Mouse (Mus musculus) limb, embryonic 12.5 days (tissue): ENCODE results near the gene Ppp1r12b. TPM values are rescaled to one million over a fixed set of nuclear protein-coding genes. Genes with fewer than 3 reads are reported as not detected.
A peak's percentile ranks its signal among the peaks of the same experiment; 100 is the strongest.

ENCODE experiments used
- ATAC-seq: fragments of 200-750 bp; cut with Nextera tagmentation; 2 replicates; pipeline ENCODE4 v1.8.0; 2017; ENCODE audit warnings: low read depth, moderate TSS enrichment; ENCODE audit not compliant: insufficient number of reproducible peaks, insufficient read depth, low FRiP score, low TSS enrichment
- H3K27ac ChIP-seq: fragments of 300-500 bp; sonication (generic); 2 replicates; pipeline ENCODE4 v1.5.1; 2016; ENCODE audit warnings: mild to moderate bottlenecking, moderate library complexity
- H3K27me3 ChIP-seq: fragments of 300-500 bp; sonication (generic); 2 replicates; pipeline ENCODE4 v1.6.1; 2016; ENCODE audit warnings: mild to moderate bottlenecking, moderate library complexity
- H3K36me3 ChIP-seq: fragments of 300-500 bp; sonication (generic); 2 replicates; pipeline ENCODE4 v1.6.1; 2016; ENCODE audit warnings: mild to moderate bottlenecking, moderate library complexity
- H3K4me1 ChIP-seq: fragments of 300-500 bp; sonication (generic); replicated peaks from 2 replicates; pipeline ENCODE4 v1.6.1; 2016
- H3K4me2 ChIP-seq: fragments of 300-500 bp; sonication (generic); 2 replicates; pipeline ENCODE4 v1.6.1; 2016; ENCODE audit warnings: mild to moderate bottlenecking, moderate library complexity
- H3K4me3 ChIP-seq: fragments of 300-500 bp; sonication (generic); replicated peaks from 2 replicates; pipeline ENCODE4 v1.5.1; 2016; ENCODE audit warnings: mild to moderate bottlenecking
- H3K9ac ChIP-seq: fragments of 300-500 bp; sonication (generic); replicated peaks from 2 replicates; pipeline ENCODE4 v1.6.1; 2016; ENCODE audit warnings: mild to moderate bottlenecking, moderate library complexity
- H3K9me3 ChIP-seq: fragments of 300-500 bp; sonication (generic); 2 replicates; pipeline ENCODE4 v1.6.1; 2016; ENCODE audit warnings: mild to moderate bottlenecking, moderate library complexity
- WGBS: fragments of 180-500 bp; shearing (Covaris S2); methylation state at CpG from one replicate; pipeline ENCODE4 v1.1.7; 2016; 5-methylcytosine and 5-hydroxymethylcytosine counted together
- polyA plus RNA-seq: library from polyadenylated mRNA; unstranded; fragments of >200 nt; fragmentation: Nextera tagmentation; extraction: Ambion mirVana; gene quantifications from 2 replicates; pipeline ENCODE4 v1.2.1, GENCODE M21; 2016

Ppp1r12b gene
- polyA plus RNA-seq, 1 experiment from 2014 or later, result 7.7 TPM

DNA sequence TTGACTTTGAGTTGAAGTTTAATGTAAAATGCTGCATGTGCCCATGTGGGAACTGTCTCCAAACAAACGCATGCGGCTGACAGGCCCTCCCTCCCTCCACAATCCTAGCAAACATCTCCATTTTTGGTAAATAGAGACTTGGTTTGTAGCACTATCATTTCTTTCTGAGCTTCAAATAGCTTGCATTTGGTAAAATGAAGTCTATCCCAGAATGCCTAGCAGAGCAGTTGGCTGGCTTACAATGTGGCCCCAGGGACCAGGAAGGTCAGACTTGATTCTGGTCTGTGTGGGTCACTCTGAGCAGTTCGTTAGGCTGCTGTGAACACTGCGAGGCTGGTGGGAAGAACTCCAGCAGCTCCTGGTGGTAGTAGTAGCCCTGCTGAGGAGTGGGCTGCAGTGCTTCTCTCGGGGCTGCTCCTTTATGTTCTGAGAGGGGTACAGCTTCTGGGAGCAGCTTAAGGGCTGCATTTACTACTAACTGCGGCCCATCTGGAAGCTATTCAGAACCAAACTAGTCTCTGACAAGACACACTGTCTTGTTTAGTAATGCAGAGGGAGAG is 180.9 kb downstream of the Ppp1r12b start:
- Histone ChIP-seq H3K4me2 (no peak overlapping the region), H3K27ac (peak overlapping the region; percentile 80), H3K9me3 (no peaks in the 10 kb centered on the region), H3K4me1 (peaks cover 37% of the 10 kb centered on the region), H3K4me3 (no peak overlapping the region), H3K36me3 (peaks cover 19% of the 10 kb centered on the region), H3K9ac (no peak overlapping the region), H3K27me3 (no peaks in the 10 kb centered on the region)
- WGBS, result 31% methylated on average over 6 of the region's 6 CpGs
- ATAC-seq, result no peak

DNA sequence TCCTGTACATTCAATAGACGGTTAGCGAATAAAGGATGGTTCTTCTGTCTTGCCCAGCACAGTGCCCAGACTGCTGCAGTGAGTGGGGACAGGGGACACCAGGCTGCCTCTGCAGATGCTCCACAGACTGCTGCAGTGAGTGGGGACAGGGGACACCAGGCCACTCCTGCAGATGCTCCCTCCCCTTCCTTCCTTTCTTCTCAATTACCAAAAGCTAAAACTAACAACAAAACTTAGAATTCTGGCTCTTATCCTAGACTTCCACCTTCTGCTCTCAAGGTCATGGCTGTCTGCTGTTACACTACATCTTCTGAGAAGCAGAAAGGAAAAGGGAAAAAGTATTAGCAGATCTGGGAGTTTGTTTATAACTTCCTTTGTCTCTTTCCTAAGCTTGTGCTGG is 181.5 kb downstream of the Ppp1r12b start:
- H3K36me3 ChIP-seq, result peaks cover 19% of the 10 kb centered on the region
- H3K27me3 ChIP-seq, result no peaks in the 10 kb centered on the region
- no peak overlapping the region for H3K9ac ChIP-seq
- H3K4me1 ChIP-seq, result peaks cover 37% of the 10 kb centered on the region
- 0 out of 2 replicates have a peak overlapping the region, but pooled peaks have one; percentile 12 for H3K27ac ChIP-seq
- 96% methylated on average over 2 of the region's 2 CpGs for WGBS
- no peak for ATAC-seq
- no peak overlapping the region for H3K4me2 ChIP-seq
- H3K9me3 ChIP-seq, result no peaks in the 10 kb centered on the region
- no peak overlapping the region for H3K4me3 ChIP-seq

DNA sequence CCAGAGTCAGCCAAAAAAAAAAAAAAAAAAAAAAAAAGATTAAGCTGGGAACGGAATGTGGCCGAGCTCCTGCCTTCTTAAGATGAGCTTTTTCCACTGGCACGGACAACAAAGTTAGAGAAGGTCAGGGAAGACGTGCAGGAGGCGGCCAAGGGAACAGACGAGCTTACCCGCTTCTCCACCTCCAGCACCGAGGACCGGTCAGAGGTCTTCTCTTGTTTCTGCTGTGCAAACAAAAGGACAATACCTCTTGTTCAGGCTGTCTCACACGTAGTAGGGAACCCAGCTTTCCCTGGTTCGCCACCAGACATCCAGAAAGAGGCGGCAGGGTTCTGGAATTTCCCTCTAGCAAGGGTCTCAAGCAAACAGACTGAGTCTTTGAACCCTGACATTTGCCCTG is 182.5 kb downstream of the Ppp1r12b start:
- no peak overlapping the region for H3K9ac ChIP-seq
- H3K27ac ChIP-seq, result no peak overlapping the region
- no peak for ATAC-seq
- H3K27me3 ChIP-seq, result no peaks in the 10 kb centered on the region
- no peak overlapping the region for H3K4me2 ChIP-seq
- peaks cover 37% of the 10 kb centered on the region for H3K4me1 ChIP-seq
- H3K4me3 ChIP-seq, result no peak overlapping the region
- H3K36me3 ChIP-seq, result peaks cover 19% of the 10 kb centered on the region
- WGBS, result 80% methylated on average over 12 of the region's 12 CpGs
- no peaks in the 10 kb centered on the region for H3K9me3 ChIP-seq

DNA sequence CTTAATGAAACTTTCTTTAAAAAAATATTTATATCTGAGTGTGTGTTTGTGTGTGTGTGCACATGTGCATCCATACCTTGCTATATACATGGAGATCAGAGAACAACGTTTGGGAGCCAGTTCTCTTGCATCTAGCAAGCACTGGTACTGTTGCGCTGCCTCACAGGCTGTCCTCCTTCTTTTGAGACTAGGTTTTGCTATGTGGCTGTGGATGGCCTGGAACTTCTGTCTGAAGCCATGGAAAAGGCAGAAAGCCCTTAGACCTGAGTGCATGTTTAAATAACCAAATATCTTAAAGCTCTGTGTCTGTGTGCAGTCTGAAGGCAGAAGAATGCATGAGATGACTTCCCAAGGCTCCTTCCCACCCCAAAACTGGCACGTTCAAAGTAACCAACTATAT is 182.9 kb downstream of the Ppp1r12b start:
- Histone ChIP-seq H3K9ac (no peak overlapping the region), H3K36me3 (peaks cover 19% of the 10 kb centered on the region), H3K4me3 (no peak overlapping the region), H3K27ac (no peak overlapping the region), H3K4me1 (peaks cover 39% of the 10 kb centered on the region), H3K9me3 (no peaks in the 10 kb centered on the region), H3K4me2 (no peak overlapping the region), H3K27me3 (no peaks in the 10 kb centered on the region)
- WGBS, result 81% methylated on average over 3 of the region's 3 CpGs
- no peak for ATAC-seq

DNA sequence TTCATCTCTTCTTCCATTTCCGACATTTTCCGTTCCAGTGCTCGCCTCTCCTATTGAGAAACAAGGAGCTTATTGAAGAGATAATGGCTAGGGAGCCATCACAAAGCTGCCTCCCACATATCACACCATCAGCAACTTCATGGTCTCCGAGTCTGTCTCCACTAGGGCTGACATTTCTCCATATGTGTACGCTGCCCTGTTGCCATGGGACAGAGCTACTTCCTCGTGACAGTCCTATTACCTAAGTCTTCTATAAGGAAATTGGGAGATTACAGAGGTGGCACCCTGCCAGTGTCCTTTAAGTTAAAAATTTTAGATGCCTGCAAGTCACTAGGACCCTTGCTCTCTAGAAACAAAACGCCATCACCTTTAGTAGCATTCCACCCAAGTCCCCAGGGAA is 183.7 kb downstream of the Ppp1r12b start:
- no peak overlapping the region for H3K27ac ChIP-seq
- H3K9ac ChIP-seq, result no peak overlapping the region
- peaks cover 19% of the 10 kb centered on the region for H3K36me3 ChIP-seq
- H3K4me1 ChIP-seq, result peaks cover 42% of the 10 kb centered on the region
- H3K27me3 ChIP-seq, result no peaks in the 10 kb centered on the region
- H3K4me2 ChIP-seq, result no peak overlapping the region
- 93% methylated on average over 7 of the region's 7 CpGs for WGBS
- H3K9me3 ChIP-seq, result no peaks in the 10 kb centered on the region
- ATAC-seq, result no peak
- no peak overlapping the region for H3K4me3 ChIP-seq

DNA sequence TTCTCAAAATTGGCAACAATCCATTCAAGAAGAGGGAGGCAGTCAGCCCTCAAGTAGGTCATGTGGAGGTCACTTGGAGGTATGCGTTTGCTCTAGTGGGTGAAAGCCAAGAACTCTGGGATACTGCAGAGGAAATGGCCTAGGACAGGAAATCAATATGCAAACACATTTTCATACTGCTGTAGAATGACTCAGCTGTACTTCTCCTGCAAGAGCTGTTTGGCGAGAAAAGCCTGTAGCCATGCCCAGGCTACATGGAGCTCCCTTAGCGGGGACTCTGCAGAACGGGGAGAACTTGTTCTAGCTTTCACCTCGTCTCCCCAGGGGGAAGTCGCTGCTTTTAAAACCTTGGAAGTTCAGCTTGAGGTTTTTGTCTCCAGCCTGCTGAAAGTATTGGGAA is 184.4 kb downstream of the Ppp1r12b start:
- Histone ChIP-seq H3K9ac (no peak overlapping the region), H3K4me2 (no peak overlapping the region), H3K9me3 (no peaks in the 10 kb centered on the region), H3K4me1 (peaks cover 41% of the 10 kb centered on the region), H3K36me3 (peaks cover 18% of the 10 kb centered on the region), H3K27me3 (no peaks in the 10 kb centered on the region), H3K27ac (0 out of 2 replicates have a peak overlapping the region, but pooled peaks have one; percentile 7), H3K4me3 (no peak overlapping the region)
- WGBS, result 78% methylated on average over 6 of the region's 6 CpGs
- ATAC-seq, result no peak

DNA sequence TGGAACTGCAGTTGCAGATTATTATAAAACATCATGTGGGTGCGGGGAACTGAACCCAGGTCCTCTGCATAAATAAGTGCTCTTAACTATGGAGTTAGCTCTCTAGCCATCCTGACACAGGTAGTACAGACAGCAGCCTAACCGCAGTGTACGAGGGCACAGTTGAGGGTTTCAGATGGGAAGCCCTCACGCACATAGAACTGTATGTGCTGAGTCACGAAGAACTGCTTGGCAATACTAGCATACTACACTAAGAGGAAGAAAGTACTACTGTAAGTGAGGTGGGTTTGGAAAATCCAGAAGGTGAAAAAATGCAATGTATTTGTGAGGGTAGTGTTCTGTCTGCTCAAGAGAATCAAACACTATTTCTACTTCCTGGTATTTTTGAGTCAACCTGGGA is 185.4 kb downstream of the Ppp1r12b start:
- no peak overlapping the region for H3K9ac ChIP-seq
- no peaks in the 10 kb centered on the region for H3K27me3 ChIP-seq
- no peak overlapping the region for H3K4me2 ChIP-seq
- no peak for ATAC-seq
- peaks cover 30% of the 10 kb centered on the region for H3K4me1 ChIP-seq
- no peak overlapping the region for H3K27ac ChIP-seq
- WGBS, result 94% methylated on average over 5 of the region's 5 CpGs
- H3K9me3 ChIP-seq, result no peaks in the 10 kb centered on the region
- H3K36me3 ChIP-seq, result peaks cover 15% of the 10 kb centered on the region
- H3K4me3 ChIP-seq, result no peak overlapping the region

DNA sequence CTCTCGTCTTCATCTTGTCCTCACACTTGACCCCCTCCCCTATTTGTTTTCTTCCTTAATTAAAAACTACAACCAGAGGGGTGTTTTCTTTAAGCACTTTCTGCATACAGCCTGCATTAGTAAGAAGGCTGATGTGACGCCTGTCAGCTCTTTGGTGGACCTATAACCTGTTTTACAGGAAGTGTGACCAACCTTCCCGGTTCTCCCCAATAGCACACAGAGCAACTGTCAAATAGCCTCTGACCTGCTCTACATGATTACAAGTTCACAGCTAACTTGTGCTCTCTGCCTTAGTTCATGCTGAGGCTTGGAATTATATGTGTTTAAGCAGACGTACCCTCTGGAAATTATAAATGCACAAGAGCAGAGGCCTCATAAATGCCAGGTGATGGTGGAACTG is 189.3 kb downstream of the Ppp1r12b start:
- no peak overlapping the region for H3K4me3 ChIP-seq
- peaks cover 13% of the 10 kb centered on the region for H3K4me1 ChIP-seq
- no peak overlapping the region for H3K9ac ChIP-seq
- H3K4me2 ChIP-seq, result no peak overlapping the region
- WGBS, result 64% methylated on average over 4 of the region's 4 CpGs
- no peak overlapping the region for H3K27ac ChIP-seq
- no peaks in the 10 kb centered on the region for H3K27me3 ChIP-seq
- ATAC-seq, result no peak
- H3K36me3 ChIP-seq, result peaks cover 3% of the 10 kb centered on the region; the same call in 1 of the 2 replicates
- H3K9me3 ChIP-seq, result no peaks in the 10 kb centered on the region

DNA sequence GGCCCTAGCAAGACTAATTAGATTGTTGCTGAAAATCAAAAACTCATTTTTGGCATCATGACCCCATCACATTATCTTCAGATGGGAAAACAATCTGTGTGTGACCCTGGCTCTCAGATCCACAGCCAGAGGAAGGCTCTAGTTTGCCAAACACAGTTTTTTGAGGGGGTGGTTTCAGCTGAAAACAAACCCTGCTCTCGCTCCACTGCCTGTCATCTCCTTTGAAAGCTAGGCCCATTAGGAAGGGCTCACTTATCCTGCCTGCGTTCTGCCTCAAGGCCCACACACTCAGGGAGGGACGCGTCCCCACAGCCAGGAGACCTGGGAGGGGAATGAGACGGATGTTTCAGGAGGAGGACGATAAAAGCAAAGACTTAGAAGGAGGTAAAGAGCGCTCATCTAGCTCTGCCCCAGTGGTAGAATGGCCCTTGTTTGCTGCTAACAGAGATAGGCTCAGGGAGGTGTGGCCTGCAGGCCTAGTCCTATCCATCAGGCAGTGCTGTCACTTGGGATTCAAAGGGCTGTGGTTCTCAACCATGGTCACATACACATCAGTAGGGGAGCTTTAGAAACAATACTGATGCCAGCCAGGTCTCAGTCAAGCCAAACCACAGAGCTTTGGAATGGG is 190.8 kb downstream of the Ppp1r12b start:
- Histone ChIP-seq H3K9ac (no peak overlapping the region), H3K27ac (no peak overlapping the region), H3K4me3 (no peak overlapping the region), H3K36me3 (peaks cover 2% of the 10 kb centered on the region; the same call in 1 of the 2 replicates), H3K9me3 (no peaks in the 10 kb centered on the region), H3K27me3 (no peaks in the 10 kb centered on the region), H3K4me2 (no peak overlapping the region), H3K4me1 (peaks cover 10% of the 10 kb centered on the region)
- ATAC-seq, result no peak
- 55% methylated on average over 7 of the region's 7 CpGs for WGBS

DNA sequence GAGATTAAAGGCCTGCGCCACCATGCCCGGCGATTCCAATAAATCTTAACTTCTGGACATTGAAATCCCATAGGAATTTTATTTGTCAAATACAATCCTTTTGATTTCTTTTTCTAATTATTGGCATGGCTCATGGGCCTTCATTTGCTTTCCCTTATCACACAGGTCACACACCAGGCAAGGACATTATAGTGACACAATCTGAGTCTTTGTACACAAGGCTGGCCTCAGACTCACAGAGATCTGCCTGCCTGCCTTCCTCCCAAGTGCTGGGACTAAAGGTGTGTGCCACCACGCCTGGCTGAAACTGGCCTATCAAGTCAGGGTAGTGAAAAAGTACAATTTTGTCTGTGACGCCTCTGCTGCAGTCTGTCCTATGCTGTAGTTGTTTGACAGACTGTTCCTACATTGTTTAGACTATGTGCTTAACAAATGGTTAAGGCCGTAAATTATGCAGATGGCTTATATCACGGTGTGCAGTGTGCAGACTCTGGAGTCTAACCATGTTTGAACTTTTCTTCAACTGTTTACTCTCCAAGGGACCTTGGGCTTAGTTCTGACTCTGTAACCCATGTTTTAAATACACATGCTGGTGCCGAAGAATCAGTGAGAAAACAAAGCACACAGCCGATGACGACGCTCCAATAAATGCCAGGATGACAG is 191.8 kb downstream of the Ppp1r12b start:
- Histone ChIP-seq H3K9me3 (no peaks in the 10 kb centered on the region), H3K4me1 (peaks cover 10% of the 10 kb centered on the region), H3K27me3 (no peaks in the 10 kb centered on the region), H3K9ac (no peak overlapping the region), H3K27ac (no peak overlapping the region), H3K4me3 (no peak overlapping the region), H3K36me3 (peaks cover 9% of the 10 kb centered on the region; the same call in 1 of the 2 replicates), H3K4me2 (no peak overlapping the region)
- no peak for ATAC-seq
- 72% methylated on average over 11 of the region's 11 CpGs for WGBS

DNA sequence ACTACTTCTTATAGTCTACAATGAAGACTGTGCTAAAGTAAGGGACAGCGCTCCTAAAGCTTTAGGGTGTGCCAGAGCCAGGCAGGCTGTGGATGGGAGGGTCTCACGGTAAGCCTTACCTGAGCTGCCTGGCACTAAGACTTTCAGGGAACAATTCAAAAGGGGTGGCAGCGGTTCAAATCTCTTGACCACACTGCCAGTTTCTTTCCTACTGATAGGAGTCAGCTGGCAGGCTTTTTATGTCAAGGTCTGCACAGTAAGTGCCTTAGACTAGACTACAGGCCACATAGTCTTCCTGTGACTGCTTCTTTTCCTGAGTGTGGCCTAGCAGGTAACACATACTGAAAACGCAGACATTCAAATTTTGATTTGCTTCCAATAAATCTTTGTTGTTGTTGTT is 192.5 kb downstream of the Ppp1r12b start:
- H3K27ac ChIP-seq, result no peak overlapping the region
- H3K4me1 ChIP-seq, result peaks cover 10% of the 10 kb centered on the region
- no peak overlapping the region for H3K4me3 ChIP-seq
- no peaks in the 10 kb centered on the region for H3K9me3 ChIP-seq
- no peaks in the 10 kb centered on the region for H3K27me3 ChIP-seq
- no peak overlapping the region for H3K4me2 ChIP-seq
- peaks cover 10% of the 10 kb centered on the region; the same call in 1 of the 2 replicates for H3K36me3 ChIP-seq
- WGBS, result 92% methylated on average over 4 of the region's 4 CpGs
- H3K9ac ChIP-seq, result no peak overlapping the region
- ATAC-seq, result no peak
